Mouse (Mus musculus) adrenal gland, adult 2 months (tissue): ENCODE measurements at regions not wholly inside any gene's neighbourhood (a gene's known extent, or its start where the extent isn't known, plus 50 kb on each side); places are given as distances from the start of the nearest gene placed in this dataset.

ENCODE experiments used
- DNase-seq: peaks from one replicate; pipeline ENCODE4 v3.0.0; 2021

- DNase-seq: no peak
Measured at GRCm38 (mm10) chr2:99831251-99831650, 1164.2 kb upstream of the Gm10800 start.

GRCm38 (mm10) chr2:99821691-99822090, 1154.6 kb upstream of the Gm10800 start:
- DNase-seq: peak; percentile 70
